Mouse (Mus musculus): ENCODE data around the gene Map7d1. TPM values are rescaled to one million over a fixed set of nuclear protein-coding genes. Genes with fewer than 3 reads are reported as not detected.

Map7d1 gene
- 105 and 115 TPM in 2 replicates for total RNA-seq (2014; rRNA removed)
- polyA plus RNA-seq (2015; fragmentation: Nextera tagmentation; extraction: Ambion mirVana) = 63.6 and 71.1 TPM in 2 replicates

DNA sequence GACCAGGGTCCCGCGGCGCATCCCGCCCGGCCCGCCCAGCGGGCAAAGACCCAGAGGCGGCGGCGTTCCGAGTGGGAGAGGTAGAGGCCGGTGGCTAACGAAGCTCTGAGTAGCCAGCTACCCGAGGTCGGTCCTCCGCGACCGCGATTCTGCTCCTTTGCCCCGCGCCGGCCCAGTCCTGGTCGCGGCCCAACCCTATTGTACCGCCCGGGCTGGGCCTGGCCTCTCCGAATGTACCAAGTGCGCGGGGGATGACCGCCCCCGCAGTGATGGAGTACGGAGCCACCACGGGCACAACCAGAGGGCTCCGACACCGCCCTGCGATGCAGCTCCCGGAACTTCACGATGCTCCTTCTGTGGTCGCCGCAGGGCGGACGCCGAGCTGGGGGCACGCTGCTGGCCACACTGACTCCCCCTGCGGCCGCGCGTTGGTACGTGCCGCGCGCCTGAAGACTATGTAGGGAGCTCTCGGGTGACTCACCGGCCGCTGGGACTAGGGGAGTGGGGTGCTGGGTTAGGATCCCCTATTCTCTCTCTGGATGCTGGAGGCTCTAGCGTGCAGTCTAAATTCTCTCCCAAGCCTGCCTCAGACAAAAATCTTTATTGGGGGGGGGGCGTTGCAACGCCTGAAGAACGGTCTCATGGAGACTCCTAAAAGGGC, at the start of gene Map7d1:
Map7d1 (minus strand) TSS at position 213 of the 661 bp plus-strand sequence.
- Histone ChIP-seq H3K36me3 (ENCODE audit: insufficient read depth) (no peaks in the 10 kb centered on the region), H3K27me3 (ENCODE audit: insufficient read depth, low read length) (no peaks in the 10 kb centered on the region; the same call in 1 of the 2 replicates), H3K4me1 (ENCODE audit: insufficient read depth) (peaks cover 27% of the 10 kb centered on the region; the same call in 1 of the 2 replicates), H3K4me3 (ENCODE audit: low read depth, low read length) (peak within 1 kb of the TSS; percentile 98), H3K9me3 (ENCODE audit: low read length) (no peaks in the 10 kb centered on the region), H3K27ac (ENCODE audit: low read depth, low read length) (peak within 1 kb of the TSS; percentile 96), H3K9ac (peak within 1 kb of the TSS; percentile 99), H3K4me2 (ENCODE audit: low read depth) (peak within 1 kb of the TSS; percentile 83)
- TF ChIP-seq CTCF (IDR thresholded peaks at IDR 0.05; ENCODE audit: low read depth) = peak; percentile 44
- DNase-seq (peak; percentile 91), ATAC-seq (peak; percentile 86)
- WGBS = 0% methylated on average over 59 of the region's 59 CpGs

DNA sequence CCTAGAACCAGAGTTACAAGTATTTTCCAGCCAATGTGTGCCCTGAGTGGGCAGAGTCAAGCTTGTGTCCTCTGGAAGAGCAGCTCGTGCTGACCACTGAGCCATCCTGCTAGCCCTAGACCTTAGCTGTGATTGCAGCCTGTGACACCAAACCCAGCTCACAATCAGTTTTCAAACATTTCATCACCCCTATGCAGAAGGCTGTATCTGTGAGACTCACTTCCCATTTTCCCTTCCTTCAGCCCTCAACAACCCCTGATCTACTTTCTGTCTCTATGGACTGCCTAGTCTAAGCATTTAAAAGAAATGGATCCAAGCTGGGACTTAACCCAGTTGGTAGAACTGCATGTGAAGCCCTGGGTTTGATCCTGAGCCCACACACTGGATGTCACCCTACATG, 49.3 kb upstream of the Map7d1 start:
- H3K36me3 ChIP-seq (ENCODE audit: insufficient read depth) = no peaks in the 10 kb centered on the region
- peaks cover 28% of the 10 kb centered on the region for H3K27me3 ChIP-seq (ENCODE audit: insufficient read depth, low read length)
- TF ChIP-seq CTCF (IDR thresholded peaks at IDR 0.05; ENCODE audit: low read depth) = no peak
- DNase-seq (no peak), ATAC-seq (no peak)
- no peak overlapping the region for H3K4me3 ChIP-seq (ENCODE audit: low read depth, low read length)
- no peak overlapping the region for H3K27ac ChIP-seq (ENCODE audit: low read depth, low read length)
- no peak overlapping the region for H3K9ac ChIP-seq
- 94% methylated on average over 1 of the region's 1 CpGs for WGBS
- H3K4me2 ChIP-seq (ENCODE audit: low read depth) = no peak overlapping the region
- H3K4me1 ChIP-seq (ENCODE audit: insufficient read depth) = no peaks in the 10 kb centered on the region
- 0 out of 2 replicates have a peak, but pooled peaks cover 3% of the 10 kb centered on the region for H3K9me3 ChIP-seq (ENCODE audit: low read length)

DNA sequence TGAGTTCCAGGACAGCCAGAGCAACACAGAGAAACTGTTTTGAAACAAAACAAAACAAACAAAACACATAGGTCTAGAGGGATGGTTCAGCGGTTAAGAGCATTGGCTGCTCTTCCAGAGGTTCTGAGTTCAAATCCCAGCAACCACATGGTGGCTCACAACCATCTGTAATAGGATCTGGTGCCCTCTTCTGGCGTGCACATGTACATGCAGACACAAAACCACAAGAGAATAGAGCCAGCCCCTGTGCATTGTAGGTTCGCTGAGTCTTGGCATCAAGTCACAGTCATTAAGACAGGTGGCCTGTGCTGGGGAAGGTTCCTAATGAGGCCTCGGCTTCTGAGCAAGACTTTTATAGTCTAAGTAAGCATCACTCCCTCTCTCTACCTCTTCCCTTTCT, 47.7 kb upstream of the Map7d1 start:
- H3K9me3 ChIP-seq (ENCODE audit: low read length) = 0 out of 2 replicates have a peak, but pooled peaks cover 3% of the 10 kb centered on the region
- peaks cover 33% of the 10 kb centered on the region for H3K27me3 ChIP-seq (ENCODE audit: insufficient read depth, low read length)
- peak; percentile 39 for TF ChIP-seq CTCF (IDR thresholded peaks at IDR 0.05; ENCODE audit: low read depth)
- 46% methylated on average over 4 of the region's 4 CpGs for WGBS
- no peak overlapping the region for H3K27ac ChIP-seq (ENCODE audit: low read depth, low read length)
- H3K9ac ChIP-seq = no peak overlapping the region
- no peak overlapping the region for H3K4me3 ChIP-seq (ENCODE audit: low read depth, low read length)
- no peak overlapping the region for H3K4me2 ChIP-seq (ENCODE audit: low read depth)
- no peak for ATAC-seq
- H3K36me3 ChIP-seq (ENCODE audit: insufficient read depth) = no peaks in the 10 kb centered on the region
- H3K4me1 ChIP-seq (ENCODE audit: insufficient read depth) = no peaks in the 10 kb centered on the region
- no peak for DNase-seq

DNA sequence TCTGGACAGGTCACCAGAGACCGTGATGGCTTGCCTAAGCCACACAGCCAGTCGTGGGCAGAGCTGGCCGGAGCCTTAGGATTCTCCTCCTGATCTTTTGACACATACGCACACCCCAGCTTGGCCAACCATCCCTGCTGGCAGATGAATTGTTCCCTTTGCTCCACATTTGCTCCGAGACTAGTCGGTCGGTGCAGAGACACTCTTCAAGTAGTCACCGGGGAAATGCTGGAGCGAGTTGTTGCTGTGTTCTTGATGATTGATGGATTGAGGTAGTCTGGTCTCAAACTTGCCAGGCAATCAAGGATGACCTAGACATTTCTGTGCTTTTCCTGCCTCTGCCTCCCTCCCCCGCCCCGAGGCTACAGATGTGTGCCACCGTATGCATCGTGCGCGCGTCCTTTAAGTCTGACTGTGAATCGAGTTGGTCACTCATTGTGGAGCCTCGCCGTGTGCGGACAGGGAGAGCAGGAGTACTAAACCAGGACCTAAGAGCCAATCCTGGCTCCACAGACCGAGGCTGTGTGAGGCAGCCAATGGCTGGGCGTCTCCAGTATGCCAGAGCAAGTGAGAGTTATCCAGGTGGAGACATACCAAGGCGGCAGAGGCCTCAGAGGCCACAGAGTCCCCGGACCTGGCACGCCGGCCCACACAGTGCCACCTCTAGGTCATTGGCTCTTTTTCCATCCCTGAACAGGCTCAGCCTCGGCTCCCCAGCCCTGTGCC, 45.6 kb upstream of the Map7d1 start:
- Histone ChIP-seq H3K9me3 (ENCODE audit: low read length) (0 out of 2 replicates have a peak, but pooled peaks cover 3% of the 10 kb centered on the region), H3K27ac (ENCODE audit: low read depth, low read length) (no peak overlapping the region), H3K9ac (no peak overlapping the region), H3K4me1 (ENCODE audit: insufficient read depth) (peaks cover 5% of the 10 kb centered on the region; the same call in 1 of the 2 replicates), H3K4me3 (ENCODE audit: low read depth, low read length) (0 out of 2 replicates have a peak overlapping the region, but pooled peaks have one; percentile 17), H3K36me3 (ENCODE audit: insufficient read depth) (no peaks in the 10 kb centered on the region), H3K27me3 (ENCODE audit: insufficient read depth, low read length) (peaks cover 45% of the 10 kb centered on the region), H3K4me2 (ENCODE audit: low read depth) (peak overlapping the region; percentile 42)
- DNase-seq (no peak), ATAC-seq (no peak; the same call in 1 of the 2 replicates)
- 4% methylated on average over 27 of the region's 27 CpGs for WGBS
- no peak for TF ChIP-seq CTCF (IDR thresholded peaks at IDR 0.05; ENCODE audit: low read depth)

DNA sequence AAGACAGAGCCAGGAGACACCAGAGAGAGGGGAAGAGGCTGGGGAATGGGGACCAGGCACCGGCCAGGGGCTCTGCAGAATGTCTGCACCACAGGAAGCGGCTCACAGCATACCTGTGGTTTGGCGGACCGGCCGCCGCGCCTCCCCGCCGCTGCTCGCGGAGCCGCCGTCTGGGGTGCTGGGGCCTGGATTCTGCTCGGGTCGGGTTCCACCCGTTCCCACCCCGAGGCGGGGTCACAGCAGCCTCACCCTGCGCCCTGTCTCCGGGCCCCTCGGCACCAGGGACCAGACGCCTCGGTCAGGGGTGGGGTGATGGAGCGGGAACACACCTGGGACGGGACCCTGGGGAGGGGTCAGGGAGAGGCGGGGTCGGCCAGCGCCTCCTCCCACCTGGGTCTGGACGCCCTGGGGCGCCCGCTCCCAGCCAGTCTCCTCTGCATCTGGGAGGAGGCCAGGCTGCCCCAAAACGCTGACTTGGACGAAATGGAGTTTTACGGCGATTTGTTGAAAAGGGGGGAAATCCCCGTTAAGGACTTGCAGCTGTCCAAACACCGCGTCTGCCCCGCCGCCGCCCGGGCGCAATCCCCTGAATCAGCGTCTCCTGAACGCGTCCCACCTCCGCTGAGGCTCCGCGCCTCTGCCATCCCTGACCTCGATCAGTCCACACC, 44.9 kb upstream of the Map7d1 start:
- H3K36me3 ChIP-seq (ENCODE audit: insufficient read depth) = no peaks in the 10 kb centered on the region
- 0 out of 2 replicates have a peak, but pooled peaks cover 1% of the 10 kb centered on the region for H3K9me3 ChIP-seq (ENCODE audit: low read length)
- TF ChIP-seq CTCF (IDR thresholded peaks at IDR 0.05; ENCODE audit: low read depth) = no peak
- H3K9ac ChIP-seq = no peak overlapping the region
- ATAC-seq = no peak
- no peak overlapping the region for H3K27ac ChIP-seq (ENCODE audit: low read depth, low read length)
- no peak for DNase-seq
- peak overlapping the region; percentile 42 for H3K4me2 ChIP-seq (ENCODE audit: low read depth)
- H3K4me3 ChIP-seq (ENCODE audit: low read depth, low read length) = peak overlapping the region; percentile 17; the same call in 1 of the 2 replicates
- H3K4me1 ChIP-seq (ENCODE audit: insufficient read depth) = peaks cover 8% of the 10 kb centered on the region; the same call in 1 of the 2 replicates
- H3K27me3 ChIP-seq (ENCODE audit: insufficient read depth, low read length) = peaks cover 51% of the 10 kb centered on the region
- WGBS = 1% methylated on average over 45 of the region's 50 CpGs

DNA sequence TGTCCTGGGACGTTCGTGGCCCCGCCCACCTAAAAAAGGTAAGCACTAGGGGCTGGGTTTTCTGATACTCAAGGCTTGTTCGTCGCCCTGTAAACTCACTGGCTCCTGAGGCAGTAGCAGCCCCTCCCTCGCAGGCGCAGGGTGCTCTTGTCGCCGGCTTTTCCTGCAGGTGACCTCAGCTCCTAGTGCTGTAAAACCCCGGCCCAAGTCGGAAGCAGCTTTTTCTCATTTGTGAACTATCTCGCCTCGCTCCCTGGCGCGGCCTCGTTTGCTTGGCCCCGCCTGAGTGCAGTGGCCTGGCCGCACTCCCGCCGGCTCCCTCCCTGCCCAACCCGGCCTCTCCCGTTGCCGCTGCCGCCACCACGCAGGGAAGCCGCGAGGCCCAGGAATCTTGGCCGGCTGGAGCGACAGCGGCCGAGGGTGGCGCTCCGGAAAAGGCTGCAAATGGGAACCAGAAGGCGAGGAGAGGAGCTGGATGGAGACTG, 40.5 kb upstream of the Map7d1 start:
- ATAC-seq = peak; percentile 55
- Histone ChIP-seq H3K4me1 (ENCODE audit: insufficient read depth) (peaks cover 8% of the 10 kb centered on the region; the same call in 1 of the 2 replicates), H3K4me2 (ENCODE audit: low read depth) (peak overlapping the region; percentile 72), H3K9ac (peak overlapping the region; percentile 59), H3K36me3 (ENCODE audit: insufficient read depth) (no peaks in the 10 kb centered on the region), H3K27me3 (ENCODE audit: insufficient read depth, low read length) (peaks cover 36% of the 10 kb centered on the region; the same call in 1 of the 2 replicates), H3K9me3 (ENCODE audit: low read length) (no peaks in the 10 kb centered on the region), H3K4me3 (ENCODE audit: low read depth, low read length) (peak overlapping the region; percentile 35), H3K27ac (ENCODE audit: low read depth, low read length) (no peak overlapping the region)
- peak; percentile 28; the same call in 1 of the 2 replicates for TF ChIP-seq CTCF (IDR thresholded peaks at IDR 0.05; ENCODE audit: low read depth)
- DNase-seq = peak; percentile 38
- WGBS = 2% methylated on average over 34 of the region's 34 CpGs

Measured in forebrain, postnatal 0 days (tissue).